In the genomic region with DNA sequence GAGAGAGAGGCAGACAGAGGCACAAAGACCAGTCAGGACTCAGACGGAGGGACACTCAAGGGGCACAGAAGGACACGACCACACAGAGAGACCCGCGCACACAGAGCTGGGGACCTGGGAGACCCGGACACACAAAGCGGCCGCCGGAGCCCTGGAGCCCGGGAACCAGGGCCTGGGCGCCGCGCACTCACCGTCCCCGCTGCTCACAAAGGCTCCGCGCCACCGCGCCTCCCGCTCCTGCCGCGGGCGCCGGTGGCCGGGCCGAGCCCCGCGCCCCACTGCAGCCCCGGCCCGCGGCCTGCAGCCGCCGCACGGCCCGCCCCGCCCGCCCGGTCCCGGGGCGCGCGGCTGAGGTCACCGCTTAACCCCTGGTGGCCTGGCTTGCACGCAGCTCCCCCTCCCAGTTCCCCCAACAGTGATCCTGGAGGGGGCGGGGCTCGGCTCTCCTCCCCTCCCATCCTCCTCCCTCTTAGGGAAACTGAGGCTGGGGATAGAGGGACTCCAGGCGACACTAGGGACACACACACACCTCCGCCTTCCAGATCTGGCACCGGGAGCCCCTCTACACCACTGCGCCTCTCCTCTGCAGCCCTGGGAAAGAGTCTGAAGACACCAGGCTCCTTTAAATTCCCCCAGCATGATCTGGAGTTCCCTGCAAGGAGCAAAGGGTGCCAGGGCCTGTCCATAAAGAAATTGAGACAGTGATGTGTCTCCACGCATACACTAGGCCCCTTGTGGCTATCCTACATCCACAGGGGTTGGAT, we compare ENCODE assay signal across 8 mouse cellular contexts. TPM values are rescaled to one million over a fixed set of nuclear protein-coding genes. Genes with fewer than 3 reads are reported as not detected.
DNase-seq lines count a peak whose midpoint lies in the region; ATAC-seq and TF ChIP-seq lines count a peak whose summit lies in the region.

No protein-coding gene starts in this region.

- peaks cover 4% of the 10 kb centered on the region; the same call in 1 of the 2 replicates for H3K4me1 ChIP-seq in lung, embryonic 14.5 days (ENCODE audit: insufficient read depth)
- H3K4me1 ChIP-seq in brown adipose tissue, adult 24 weeks (ENCODE audit: control insufficient read depth, insufficient read depth, insufficient read length, low read length) = no peaks in the 10 kb centered on the region
- H3K4me1 ChIP-seq in forebrain, embryonic 13.5 days = peaks cover 54% of the 10 kb centered on the region
- H3K4me1 ChIP-seq in hindbrain, embryonic 13.5 days (replicated peaks) = peaks cover 53% of the 10 kb centered on the region
- H3K4me1 ChIP-seq in liver, embryonic 16.5 days (ENCODE audit: control insufficient read depth, low read depth, low read length) = no peaks in the 10 kb centered on the region; the same call in 1 of the 2 replicates

- peak; percentile 77 for ATAC-seq in lung, embryonic 14.5 days (ENCODE audit: insufficient read depth)
- peak; percentile 67 for ATAC-seq in forebrain, embryonic 13.5 days
- peak; percentile 61 for ATAC-seq in hindbrain, embryonic 13.5 days (ENCODE audit: low FRiP score)
- peak; percentile 69 for ATAC-seq in liver, embryonic 16.5 days (ENCODE audit: low read depth)

- peak overlapping the region; percentile 94 for H3K27ac ChIP-seq in lung, embryonic 14.5 days (ENCODE audit: low read depth)
- H3K27ac ChIP-seq in brown adipose tissue, adult 24 weeks (replicated peaks; ENCODE audit: low read depth, low read length) = 0 out of 2 replicates have a peak overlapping the region, but pooled peaks have one; percentile 49
- peak overlapping the region; percentile 96 for H3K27ac ChIP-seq in forebrain, embryonic 13.5 days
- peak overlapping the region; percentile 98 for H3K27ac ChIP-seq in hindbrain, embryonic 13.5 days
- no peak overlapping the region for H3K27ac ChIP-seq in liver, embryonic 16.5 days (ENCODE audit: low read length)

- H3K9me3 ChIP-seq in lung, embryonic 14.5 days (ENCODE audit: low read depth, low read length) = no peaks in the 10 kb centered on the region
- H3K9me3 ChIP-seq in forebrain, embryonic 13.5 days (replicated peaks) = no peaks in the 10 kb centered on the region
- H3K9me3 ChIP-seq in hindbrain, embryonic 13.5 days = no peaks in the 10 kb centered on the region
- no peaks in the 10 kb centered on the region for H3K9me3 ChIP-seq in liver, embryonic 16.5 days (replicated peaks; ENCODE audit: control insufficient read depth, low read length)

- WGBS in lung, embryonic 14.5 days = 1% methylated on average over 38 of the region's 50 CpGs
- 1% methylated on average over 28 of the region's 50 CpGs for WGBS in forebrain, embryonic 13.5 days
- under 1% methylated on average over 47 of the region's 50 CpGs for WGBS in hindbrain, embryonic 13.5 days
- 4% methylated on average over 42 of the region's 50 CpGs for WGBS in liver, embryonic 16.5 days (ENCODE audit: insufficient replicate concordance)

- H3K36me3 ChIP-seq in lung, embryonic 14.5 days (ENCODE audit: insufficient read depth) = peaks cover 9% of the 10 kb centered on the region; the same call in 1 of the 2 replicates
- peaks cover 6% of the 10 kb centered on the region for H3K36me3 ChIP-seq in forebrain, embryonic 13.5 days (ENCODE audit: poor library complexity, severe bottlenecking)
- H3K36me3 ChIP-seq in hindbrain, embryonic 13.5 days = peaks cover 3% of the 10 kb centered on the region; the same call in 1 of the 2 replicates
- H3K36me3 ChIP-seq in liver, embryonic 16.5 days (ENCODE audit: control insufficient read depth, insufficient read depth) = no peaks in the 10 kb centered on the region

- H3K4me2 ChIP-seq in lung, embryonic 14.5 days = peak overlapping the region; percentile 84
- peak overlapping the region; percentile 71 for H3K4me2 ChIP-seq in forebrain, embryonic 13.5 days
- H3K4me2 ChIP-seq in hindbrain, embryonic 13.5 days = peak overlapping the region; percentile 77
- H3K4me2 ChIP-seq in liver, embryonic 16.5 days (ENCODE audit: low read depth, low read length) = peak overlapping the region; percentile 43

- DNase-seq in lung, embryonic 14.5 days = peak; percentile 72
- DNase-seq in lung, postnatal 25 days (ENCODE audit: low spot score) = no peak
- peak; percentile 56 for DNase-seq in right cerebral cortex, postnatal 14 days
- no peak for DNase-seq in thymus, postnatal 25 days

- H3K4me3 ChIP-seq in lung, embryonic 14.5 days (ENCODE audit: low read depth, low read length) = peak overlapping the region; percentile 65
- H3K4me3 ChIP-seq in brown adipose tissue, adult 24 weeks (ENCODE audit: insufficient read depth, low read depth, low read length) = peak overlapping the region; percentile 55
- peak overlapping the region; percentile 70 for H3K4me3 ChIP-seq in forebrain, embryonic 13.5 days
- H3K4me3 ChIP-seq in hindbrain, embryonic 13.5 days = peak overlapping the region; percentile 77
- H3K4me3 ChIP-seq in liver, embryonic 16.5 days (ENCODE audit: low read depth, low read length) = peak overlapping the region; percentile 58

- no peak for TF ChIP-seq CTCF in lung, embryonic 14.5 days (IDR thresholded peaks at IDR 0.05; ENCODE audit: low read depth)

- H3K27me3 ChIP-seq in lung, embryonic 14.5 days (ENCODE audit: insufficient read depth, low read length) = no peaks in the 10 kb centered on the region
- no peaks in the 10 kb centered on the region for H3K27me3 ChIP-seq in forebrain, embryonic 13.5 days
- H3K27me3 ChIP-seq in hindbrain, embryonic 13.5 days = no peaks in the 10 kb centered on the region
- H3K27me3 ChIP-seq in liver, embryonic 16.5 days (ENCODE audit: control insufficient read depth, insufficient read depth, low read depth, low read length) = peaks cover 15% of the 10 kb centered on the region

- H3K9ac ChIP-seq in lung, embryonic 14.5 days = peak overlapping the region; percentile 95
- peak overlapping the region; percentile 97 for H3K9ac ChIP-seq in forebrain, embryonic 13.5 days
- peak overlapping the region; percentile 96 for H3K9ac ChIP-seq in hindbrain, embryonic 13.5 days
- peak overlapping the region; percentile 60 for H3K9ac ChIP-seq in liver, embryonic 16.5 days (ENCODE audit: low read depth, low read length)

RNA-seq across cellular contexts. Expression of a gene that starts 17.2 kb away (rescaled TPM):
- polyA plus RNA-seq in lung, embryonic 14.5 days (2014; fragmentation: Nextera tagmentation; extraction: Ambion mirVana) = 13.5 and 16.1 TPM in 2 replicates
- 2.2 and 3.3 TPM in 2 replicates for polyA plus RNA-seq in brown adipose tissue, adult 24 weeks (2012; ENCODE audit: insufficient read depth, insufficient read length, missing spikeins)
- polyA plus RNA-seq in forebrain, embryonic 13.5 days (2015; fragmentation: Nextera tagmentation; extraction: Ambion mirVana) = 20.2 and 22.0 TPM in 2 replicates
- 23.2 and 23.8 TPM in 2 replicates for polyA plus RNA-seq in hindbrain, embryonic 13.5 days (2015; fragmentation: Nextera tagmentation; extraction: Ambion mirVana)
- 5.7 and 6.6 TPM in 2 replicates for polyA plus RNA-seq in liver, embryonic 16.5 days (2015; fragmentation: Nextera tagmentation; extraction: Ambion mirVana)

RNA-seq across cellular contexts. Expression of a gene that starts 51.7 kb away (rescaled TPM):
- polyA plus RNA-seq in lung, embryonic 14.5 days (2014; fragmentation: Nextera tagmentation; extraction: Ambion mirVana) = 54.9 and 62.8 TPM in 2 replicates
- 8.8 and 9.9 TPM in 2 replicates for polyA plus RNA-seq in brown adipose tissue, adult 24 weeks (2012; ENCODE audit: insufficient read depth, insufficient read length, missing spikeins)
- 34.0 and 35.5 TPM in 2 replicates for polyA plus RNA-seq in forebrain, embryonic 13.5 days (2015; fragmentation: Nextera tagmentation; extraction: Ambion mirVana)
- polyA plus RNA-seq in hindbrain, embryonic 13.5 days (2015; fragmentation: Nextera tagmentation; extraction: Ambion mirVana) = 13.8 and 15.7 TPM in 2 replicates
- polyA plus RNA-seq in liver, embryonic 16.5 days (2015; fragmentation: Nextera tagmentation; extraction: Ambion mirVana) = 8.9 and 9.7 TPM in 2 replicates

Comparison
In these comparisons a context has a peak if more than half of its experiments do, and no peak if none do; other contexts are left out.
1. DNase-seq: peak in lung, embryonic 14.5 days (single experiment) and right cerebral cortex, postnatal 14 days (single experiment); none in lung, postnatal 25 days (single experiment) and thymus, postnatal 25 days (single experiment).
2. Peak in every context shown above with its lines, with median percentiles within 50 percentile points of each other: ATAC-seq, H3K4me2 ChIP-seq, H3K4me3 ChIP-seq and H3K9ac ChIP-seq.